Mouse (Mus musculus): Measurements from ENCODE around the gene S100a11.
A peak's percentile ranks its signal among the peaks of the same experiment; 100 is the strongest.

The S100a11 gene

DNA sequence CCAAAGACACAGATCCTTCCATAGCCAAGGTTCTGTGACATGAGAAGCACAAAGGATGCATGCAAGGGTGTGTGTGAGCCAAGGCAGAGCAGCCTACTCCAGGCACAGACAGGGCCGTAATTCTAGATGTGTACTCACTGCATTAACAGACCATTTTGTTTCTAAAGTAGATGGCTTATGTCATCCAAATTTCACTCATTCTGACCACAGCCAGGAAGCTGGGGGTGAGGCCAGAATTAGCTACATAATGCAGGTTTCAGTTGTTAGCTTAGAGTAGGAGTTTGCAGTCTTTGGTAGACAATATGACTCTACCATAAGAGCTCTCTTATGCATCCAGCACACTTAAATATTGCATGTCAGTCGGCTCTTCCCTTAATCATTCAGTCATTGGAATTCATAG lies 42.1 kb downstream of the S100a11 start:
- no peak for DNase-seq (ENCODE audit: low read depth)

DNA sequence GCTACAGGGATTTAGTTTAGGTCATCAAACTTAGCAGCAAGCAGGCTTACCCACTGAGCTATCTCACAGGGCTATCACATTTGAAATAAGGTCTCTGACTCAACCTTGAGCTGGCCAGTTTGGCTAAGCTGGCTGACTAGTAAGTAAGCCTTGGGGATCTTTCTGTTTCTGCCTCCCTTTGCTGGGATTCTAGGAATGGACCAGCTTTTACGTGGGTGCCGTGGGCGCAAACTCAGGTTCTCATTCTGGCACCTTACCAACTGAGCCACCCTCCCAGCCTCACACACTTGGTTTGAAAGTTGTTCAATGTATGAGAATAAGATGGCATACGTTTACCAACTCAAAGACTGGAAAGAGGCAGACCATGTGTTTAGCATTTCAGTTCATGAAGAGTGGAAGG lies 42.9 kb downstream of the S100a11 start:
- no peak for DNase-seq (ENCODE audit: low read depth)

DNA sequence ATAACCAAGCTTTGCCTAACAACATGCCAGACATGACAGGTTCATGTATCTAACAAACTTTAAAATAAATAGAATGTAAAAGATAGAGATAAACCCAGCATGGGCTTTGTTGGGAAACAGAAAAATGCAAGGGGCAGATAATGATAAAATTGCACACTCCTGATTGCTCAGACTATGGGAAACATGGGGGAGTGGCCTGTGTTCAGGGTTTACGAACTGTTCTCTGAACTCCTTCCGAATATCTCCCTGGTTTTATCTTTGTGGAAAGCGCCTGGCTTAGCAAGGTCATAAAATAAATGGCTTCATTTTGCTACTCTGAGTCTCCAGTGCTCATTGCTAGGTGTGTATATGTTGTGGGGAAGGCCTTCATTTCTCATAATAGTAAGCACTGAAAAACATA lies 46.6 kb downstream of the S100a11 start:
- no peak for DNase-seq (ENCODE audit: low read depth)

DNA sequence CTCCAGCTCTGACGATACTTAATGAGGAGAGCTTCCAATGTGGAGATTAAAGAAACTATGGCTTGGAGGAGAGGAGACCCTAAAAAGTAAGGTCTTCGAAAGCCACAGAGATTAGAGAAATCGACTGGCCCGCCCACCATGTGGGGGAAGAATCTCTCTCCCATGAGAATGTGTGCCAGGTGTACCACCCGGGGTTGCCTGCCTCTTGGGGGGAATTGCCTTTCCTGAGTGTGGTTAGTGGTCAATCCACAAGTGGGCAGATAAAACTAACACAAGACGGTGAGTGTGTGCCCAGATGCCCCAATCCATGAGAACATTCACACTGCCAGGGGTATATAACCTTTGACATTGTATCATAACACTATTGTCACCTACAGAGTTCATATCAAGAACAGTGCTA lies 47.4 kb downstream of the S100a11 start:
- no peak for DNase-seq (ENCODE audit: low read depth)

DNA sequence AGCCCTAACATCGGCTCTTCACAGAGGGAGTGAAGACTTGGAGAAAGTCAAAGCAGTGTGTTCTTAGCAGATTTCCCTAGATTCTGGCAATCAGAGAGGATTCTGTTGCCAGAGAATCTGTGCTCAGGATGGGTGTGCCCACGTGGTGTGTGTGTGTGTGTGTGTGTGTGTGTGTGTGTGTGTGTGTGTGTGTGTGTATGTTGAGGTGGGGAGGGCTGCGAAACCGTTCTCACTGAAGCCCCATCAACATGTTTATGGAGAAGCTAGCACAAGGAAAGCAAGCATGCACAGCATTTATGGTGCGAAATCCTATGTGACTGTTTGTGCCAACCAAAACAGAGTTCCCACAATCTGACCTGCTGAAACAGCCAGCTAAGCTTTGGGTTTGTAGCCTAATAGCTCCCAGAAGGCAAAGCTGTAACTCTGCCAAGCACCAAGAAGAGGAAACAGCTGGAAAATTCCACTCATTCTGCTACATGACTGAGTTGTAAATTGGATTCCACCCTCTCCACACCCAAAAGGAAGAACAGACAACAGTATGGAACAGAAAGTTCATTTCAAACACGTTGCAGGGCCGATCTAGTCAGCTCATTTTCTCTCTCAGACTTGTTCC lies 48.2 kb downstream of the S100a11 start:
- peak; percentile 96 for DNase-seq (ENCODE audit: low read depth)

DNA sequence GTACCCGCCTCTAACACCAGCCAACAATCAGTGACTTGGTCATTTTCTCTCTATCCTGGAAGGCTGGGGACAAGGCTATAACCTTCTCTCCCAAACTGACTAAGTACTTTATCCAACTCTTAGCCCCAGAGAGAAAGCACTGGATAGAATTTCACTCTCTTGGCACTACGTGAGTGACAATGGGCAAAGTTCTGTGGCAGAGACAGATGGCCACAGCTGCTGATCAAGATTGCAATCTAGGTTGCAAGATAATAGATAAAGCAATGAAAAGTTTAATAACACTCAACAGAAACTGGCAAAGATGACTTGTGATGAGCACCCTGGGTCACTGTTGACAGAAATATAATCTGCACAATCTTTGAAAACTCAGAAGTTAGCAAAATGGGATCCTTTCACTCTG lies 48.8 kb downstream of the S100a11 start:
- DNase-seq (ENCODE audit: low read depth), result no peak

DNA sequence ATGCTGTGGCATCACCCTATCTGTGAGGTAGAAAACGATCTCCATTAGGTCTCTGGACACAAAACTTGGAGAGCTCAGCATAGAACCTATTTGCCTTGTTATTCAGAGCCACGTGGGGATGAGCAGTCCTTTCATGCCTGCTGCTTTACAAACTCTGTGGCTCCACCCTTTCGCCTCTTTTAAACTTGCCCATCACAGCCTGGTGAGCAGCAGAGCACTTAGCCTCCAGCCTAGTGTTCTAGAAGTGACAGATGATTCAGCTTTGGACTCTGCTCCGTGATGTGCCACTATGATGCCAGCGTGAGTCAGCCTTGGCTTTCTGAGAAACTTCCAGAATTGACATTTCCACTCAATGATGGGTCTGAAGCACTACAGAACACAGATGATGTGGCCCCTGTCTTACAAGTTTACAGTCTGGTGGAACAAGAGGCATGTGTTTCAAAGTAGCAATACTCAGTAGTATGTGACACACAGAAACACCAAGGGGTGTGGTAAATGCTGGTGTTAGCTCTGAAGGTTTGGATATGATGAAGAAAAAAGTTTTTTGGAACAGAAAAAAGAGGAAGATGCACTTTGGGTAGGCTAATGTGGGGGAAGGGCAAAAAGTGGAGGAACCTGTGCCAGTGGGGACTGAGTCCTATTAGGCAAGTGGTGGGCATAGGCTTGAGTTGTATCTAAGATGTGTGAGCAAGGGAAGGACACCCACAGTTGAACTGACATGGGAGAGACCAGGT lies 51.9 kb downstream of the S100a11 start:
- DNase-seq (ENCODE audit: low read depth), result peak; percentile 71

All from NIH3T3 (cell line).